ENCODE assay signal across 10 mouse cellular contexts in the genomic region with DNA sequence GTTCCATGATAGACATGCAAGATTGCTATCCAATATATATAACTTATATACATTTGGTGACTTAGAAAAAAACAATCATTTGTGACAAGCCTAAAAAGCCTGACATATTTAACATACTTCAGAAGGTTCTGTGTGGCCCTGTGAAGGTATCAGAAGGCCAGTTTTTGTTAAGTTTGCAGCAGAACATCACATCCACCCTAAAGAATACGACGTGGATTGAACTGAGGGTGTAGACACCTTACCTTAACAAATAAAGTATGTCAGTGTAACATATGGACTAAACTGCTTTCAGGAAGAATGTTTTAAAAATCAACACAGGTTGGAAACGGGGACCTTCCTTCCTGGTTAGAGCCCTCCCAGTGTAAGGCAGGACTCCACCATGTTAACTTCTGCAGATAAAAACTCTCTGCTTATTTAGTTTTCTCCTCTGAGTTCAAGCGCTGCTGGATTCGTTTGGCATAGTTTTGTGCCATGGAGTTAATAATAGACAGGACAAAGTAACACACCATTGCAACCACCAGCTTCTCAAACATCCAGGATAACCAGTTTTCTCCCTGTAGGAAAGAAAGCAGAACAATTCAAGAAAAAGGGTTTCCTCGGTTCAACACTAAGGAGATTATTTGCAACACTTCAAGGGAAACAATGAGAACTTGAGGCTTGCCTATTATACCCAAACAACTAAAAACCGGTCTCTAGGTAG. TPM values are rescaled to one million over a fixed set of nuclear protein-coding genes. Genes with fewer than 3 reads are reported as not detected.
DNase-seq lines count a peak whose midpoint lies in the region; ATAC-seq lines count a peak whose summit lies in the region.
"Had no signal": no experiment of that assay in that cellular context is flagged by ENCODE, and none has a peak within 500 bp of the region (broad histone marks: within the 10 kb centered on the region; RNA-seq: fewer than 3 reads in every experiment).

No protein-coding gene starts in this region.

- peak overlapping the region; percentile 67 for H3K4me3 ChIP-seq in heart, embryonic 12.5 days
- H3K4me3 ChIP-seq in lung, embryonic 15.5 days: peak overlapping the region; percentile 49
- peak overlapping the region; percentile 37; the same call in 1 of the 2 replicates for H3K4me3 ChIP-seq in embryonic facial prominence, embryonic 15.5 days (replicated peaks)
- H3K4me3 ChIP-seq in stomach, embryonic 15.5 days (replicated peaks): peak overlapping the region; percentile 54

- no peaks in the 10 kb centered on the region for H3K36me3 ChIP-seq in heart, embryonic 12.5 days
- no peaks in the 10 kb centered on the region; the same call in 1 of the 2 replicates for H3K36me3 ChIP-seq in lung, embryonic 15.5 days
- H3K36me3 ChIP-seq in embryonic facial prominence, embryonic 15.5 days: no peaks in the 10 kb centered on the region
- H3K36me3 ChIP-seq in stomach, embryonic 15.5 days: no peaks in the 10 kb centered on the region

- 50% methylated on average over 7 of the region's 7 CpGs for WGBS in heart, embryonic 12.5 days
- WGBS in lung, embryonic 15.5 days: 44% methylated on average over 7 of the region's 7 CpGs
- 69% methylated on average over 7 of the region's 7 CpGs for WGBS in embryonic facial prominence, embryonic 15.5 days
- WGBS in stomach, embryonic 15.5 days: 51% methylated on average over 7 of the region's 7 CpGs

- DNase-seq in heart, adult 11 months: no peak
- no peak for DNase-seq in lung, postnatal 10 days
- DNase-seq in frontal cortex, postnatal 10 days (ENCODE audit: low spot score in 2 of 2): no peak
- no peak for DNase-seq in right cerebral cortex, postnatal 25 days
- DNase-seq: right cerebral cortex, postnatal 14 days had no signal

- no peak for ATAC-seq in heart, embryonic 12.5 days (ENCODE audit: insufficient number of reproducible peaks, low FRiP score)
- no peak for ATAC-seq in lung, embryonic 15.5 days (ENCODE audit: borderline replicate concordance, extremely low read depth, low FRiP score, low TSS enrichment)
- no peak for ATAC-seq in embryonic facial prominence, embryonic 15.5 days (ENCODE audit: insufficient number of reproducible peaks, low FRiP score, low TSS enrichment, low read depth)
- ATAC-seq in stomach, embryonic 15.5 days (ENCODE audit: insufficient read depth, low FRiP score, low read depth): no peak
- ATAC-seq: Patski had no signal

- no peaks in the 10 kb centered on the region for H3K9me3 ChIP-seq in heart, embryonic 12.5 days (replicated peaks)
- no peaks in the 10 kb centered on the region for H3K9me3 ChIP-seq in lung, embryonic 15.5 days
- no peaks in the 10 kb centered on the region for H3K9me3 ChIP-seq in embryonic facial prominence, embryonic 15.5 days (replicated peaks)
- no peaks in the 10 kb centered on the region for H3K9me3 ChIP-seq in stomach, embryonic 15.5 days

- peaks cover 37% of the 10 kb centered on the region for H3K4me1 ChIP-seq in heart, embryonic 12.5 days (replicated peaks)
- peaks cover 44% of the 10 kb centered on the region for H3K4me1 ChIP-seq in lung, embryonic 15.5 days
- H3K4me1 ChIP-seq in embryonic facial prominence, embryonic 15.5 days: peaks cover 17% of the 10 kb centered on the region
- H3K4me1 ChIP-seq in stomach, embryonic 15.5 days: peaks cover 17% of the 10 kb centered on the region; the same call in 1 of the 2 replicates

- no peaks in the 10 kb centered on the region for H3K27me3 ChIP-seq in heart, embryonic 12.5 days (replicated peaks)
- no peaks in the 10 kb centered on the region for H3K27me3 ChIP-seq in lung, embryonic 15.5 days
- H3K27me3 ChIP-seq in embryonic facial prominence, embryonic 15.5 days: no peaks in the 10 kb centered on the region
- H3K27me3 ChIP-seq in stomach, embryonic 15.5 days (replicated peaks): no peaks in the 10 kb centered on the region
- H3K27me3 ChIP-seq: Patski had no signal

- H3K27ac ChIP-seq in heart, embryonic 12.5 days (ENCODE audit: poor library complexity, severe bottlenecking): peak overlapping the region; percentile 95
- peak overlapping the region; percentile 37 for H3K27ac ChIP-seq in lung, embryonic 15.5 days
- H3K27ac ChIP-seq in embryonic facial prominence, embryonic 15.5 days (replicated peaks): peak overlapping the region; percentile 44
- peak overlapping the region; percentile 90 for H3K27ac ChIP-seq in stomach, embryonic 15.5 days

- H3K4me2 ChIP-seq in heart, embryonic 12.5 days: peak overlapping the region; percentile 81
- peak overlapping the region; percentile 62 for H3K4me2 ChIP-seq in lung, embryonic 15.5 days
- H3K4me2 ChIP-seq in embryonic facial prominence, embryonic 15.5 days (replicated peaks): peak overlapping the region; percentile 21; the same call in 1 of the 2 replicates
- peak overlapping the region; percentile 62 for H3K4me2 ChIP-seq in stomach, embryonic 15.5 days

- peak overlapping the region; percentile 95 for H3K9ac ChIP-seq in heart, embryonic 12.5 days
- peak overlapping the region; percentile 62 for H3K9ac ChIP-seq in lung, embryonic 15.5 days
- no peak overlapping the region for H3K9ac ChIP-seq in embryonic facial prominence, embryonic 15.5 days
- peak overlapping the region; percentile 56; the same call in 1 of the 2 replicates for H3K9ac ChIP-seq in stomach, embryonic 15.5 days

RNA-seq across cellular contexts. Expression of gene Tubd1, which starts 40.3 kb away (rescaled TPM):
- polyA plus RNA-seq in heart, embryonic 12.5 days (2016; fragmentation: Nextera tagmentation; extraction: Ambion mirVana): 11.1 and 11.4 TPM in 2 replicates
- polyA plus RNA-seq in lung, embryonic 15.5 days (2015; fragmentation: Nextera tagmentation; extraction: Ambion mirVana): 14.8 and 16.1 TPM in 2 replicates
- polyA plus RNA-seq in embryonic facial prominence, embryonic 15.5 days (2015; fragmentation: Nextera tagmentation; extraction: Ambion mirVana): 10.0 and 11.3 TPM in 2 replicates
- polyA plus RNA-seq in stomach, embryonic 15.5 days (2015; fragmentation: Nextera tagmentation; extraction: Ambion mirVana): 11.9 and 12.9 TPM in 2 replicates

RNA-seq across cellular contexts. Expression of gene Rps6kb1, which starts 40.4 kb away (rescaled TPM):
- 56.8 and 57.1 TPM in 2 replicates for polyA plus RNA-seq in heart, embryonic 12.5 days (2016; fragmentation: Nextera tagmentation; extraction: Ambion mirVana)
- 59.0 and 61.1 TPM in 2 replicates for polyA plus RNA-seq in lung, embryonic 15.5 days (2015; fragmentation: Nextera tagmentation; extraction: Ambion mirVana)
- 70.6 and 70.8 TPM in 2 replicates for polyA plus RNA-seq in embryonic facial prominence, embryonic 15.5 days (2015; fragmentation: Nextera tagmentation; extraction: Ambion mirVana)
- polyA plus RNA-seq in stomach, embryonic 15.5 days (2015; fragmentation: Nextera tagmentation; extraction: Ambion mirVana): 53.7 and 62.2 TPM in 2 replicates

Comparison
In these comparisons a context has a peak if more than half of its experiments do, and no peak if none do; other contexts are left out.
1. H3K27ac ChIP-seq: peak in every context shown above with its lines; median percentile 95 in heart, embryonic 12.5 days; 90 in stomach, embryonic 15.5 days; 44 in embryonic facial prominence, embryonic 15.5 days; 37 in lung, embryonic 15.5 days.
2. H3K4me2 ChIP-seq: peak in every context shown above with its lines; median percentile 81 in heart, embryonic 12.5 days; 62 in lung, embryonic 15.5 days; 62 in stomach, embryonic 15.5 days; 21 in embryonic facial prominence, embryonic 15.5 days.